Mouse (Mus musculus): ENCODE results near the gene Rassf3. TPM values are rescaled to one million over a fixed set of nuclear protein-coding genes. Genes with fewer than 3 reads are reported as not detected.

Gene Rassf3
- polyA plus RNA-seq, 1 experiment from 2014 or later: 25.3 TPM

- no peak; the same call in 1 of the 2 replicates for ATAC-seq (ENCODE audit: insufficient number of reproducible peaks, insufficient read depth, low FRiP score, low read depth)
- H3K4me2 ChIP-seq (ENCODE audit: low read length): no peak overlapping the region
- H3K27me3 ChIP-seq (ENCODE audit: control insufficient read depth, insufficient read depth, low read length): no peaks in the 10 kb centered on the region
- WGBS: 59% methylated on average over 7 of the region's 7 CpGs
- peaks cover 0 to 7% of the 10 kb centered on the region in 2 experiments; a peak in 2 of 4 replicates for H3K4me1 ChIP-seq (ENCODE audit: control insufficient read depth in 2 of 2, insufficient read depth in 2 of 2, low read length in 2 of 2)
- H3K36me3 ChIP-seq (ENCODE audit: control insufficient read depth, insufficient read depth, low read length): no peaks in the 10 kb centered on the region
- H3K9ac ChIP-seq (ENCODE audit: low read length): no peak overlapping the region
- no peak overlapping the region for H3K4me3 ChIP-seq (ENCODE audit: control insufficient read depth in 1 of 2, insufficient read depth in 1 of 2, low read depth in 1 of 2, low read length in 2 of 2)
- H3K9me3 ChIP-seq (ENCODE audit: control insufficient read depth, low read length): no peaks in the 10 kb centered on the region
- peak overlapping the region; percentile 34 to 56 for H3K27ac ChIP-seq (replicated peaks in 1 of 2; ENCODE audit: control insufficient read depth in 1 of 2, insufficient read depth in 1 of 2, low read depth in 2 of 2, low read length in 2 of 2)
Observed at GRCm38 (mm10) chr10:121497968-121498367, 21.8 kb upstream of the Rassf3 start.

GRCm38 (mm10) chr10:121496616-121497015 lies 20.5 kb upstream of the Rassf3 start:
- 71% methylated on average over 7 of the region's 7 CpGs for WGBS
- H3K4me2 ChIP-seq (ENCODE audit: low read length): no peak overlapping the region
- no peak; the same call in 1 of the 2 replicates for ATAC-seq (ENCODE audit: insufficient number of reproducible peaks, insufficient read depth, low FRiP score, low read depth)
- H3K27ac ChIP-seq (replicated peaks in 1 of 2; ENCODE audit: control insufficient read depth in 1 of 2, insufficient read depth in 1 of 2, low read depth in 2 of 2, low read length in 2 of 2): no peak overlapping the region
- H3K9me3 ChIP-seq (ENCODE audit: control insufficient read depth, low read length): no peaks in the 10 kb centered on the region
- H3K36me3 ChIP-seq (ENCODE audit: control insufficient read depth, insufficient read depth, low read length): no peaks in the 10 kb centered on the region
- no peak overlapping the region for H3K4me3 ChIP-seq (ENCODE audit: control insufficient read depth in 1 of 2, insufficient read depth in 1 of 2, low read depth in 1 of 2, low read length in 2 of 2)
- no peaks in the 10 kb centered on the region for H3K27me3 ChIP-seq (ENCODE audit: control insufficient read depth, insufficient read depth, low read length)
- H3K4me1 ChIP-seq (ENCODE audit: control insufficient read depth in 2 of 2, insufficient read depth in 2 of 2, low read length in 2 of 2): peaks cover 0 to 7% of the 10 kb centered on the region in 2 experiments; a peak in 2 of 4 replicates
- no peak overlapping the region for H3K9ac ChIP-seq (ENCODE audit: low read length)

GRCm38 (mm10) chr10:121494163-121494425 lies 17.9 kb upstream of the Rassf3 start:
- 78% methylated on average over 2 of the region's 2 CpGs for WGBS
- no peak overlapping the region for H3K9ac ChIP-seq (ENCODE audit: low read length)
- H3K4me2 ChIP-seq (ENCODE audit: low read length): no peak overlapping the region
- H3K27ac ChIP-seq (replicated peaks in 1 of 2; ENCODE audit: control insufficient read depth in 1 of 2, insufficient read depth in 1 of 2, low read depth in 2 of 2, low read length in 2 of 2): no peak overlapping the region
- H3K9me3 ChIP-seq (ENCODE audit: control insufficient read depth, low read length): no peaks in the 10 kb centered on the region
- no peaks in the 10 kb centered on the region for H3K36me3 ChIP-seq (ENCODE audit: control insufficient read depth, insufficient read depth, low read length)
- no peak overlapping the region for H3K4me3 ChIP-seq (ENCODE audit: control insufficient read depth in 1 of 2, insufficient read depth in 1 of 2, low read depth in 1 of 2, low read length in 2 of 2)
- no peak for ATAC-seq (ENCODE audit: insufficient number of reproducible peaks, insufficient read depth, low FRiP score, low read depth)
- peaks cover 4 to 7% of the 10 kb centered on the region in 2 experiments; a peak in 3 of 4 replicates for H3K4me1 ChIP-seq (ENCODE audit: control insufficient read depth in 2 of 2, insufficient read depth in 2 of 2, low read length in 2 of 2)
- no peaks in the 10 kb centered on the region for H3K27me3 ChIP-seq (ENCODE audit: control insufficient read depth, insufficient read depth, low read length)

- H3K9ac ChIP-seq (ENCODE audit: low read length): no peak overlapping the region
- H3K36me3 ChIP-seq (ENCODE audit: control insufficient read depth, insufficient read depth, low read length): no peaks in the 10 kb centered on the region
- no peaks in the 10 kb centered on the region for H3K27me3 ChIP-seq (ENCODE audit: control insufficient read depth, insufficient read depth, low read length)
- H3K9me3 ChIP-seq (ENCODE audit: control insufficient read depth, low read length): no peaks in the 10 kb centered on the region
- no peak for ATAC-seq (ENCODE audit: insufficient number of reproducible peaks, insufficient read depth, low FRiP score, low read depth)
- 66% methylated on average over 9 of the region's 9 CpGs for WGBS
- no peak overlapping the region for H3K27ac ChIP-seq (replicated peaks in 1 of 2; ENCODE audit: control insufficient read depth in 1 of 2, insufficient read depth in 1 of 2, low read depth in 2 of 2, low read length in 2 of 2)
- peaks cover 7 to 8% of the 10 kb centered on the region in 2 experiments; a peak in 3 of 4 replicates for H3K4me1 ChIP-seq (ENCODE audit: control insufficient read depth in 2 of 2, insufficient read depth in 2 of 2, low read length in 2 of 2)
- H3K4me2 ChIP-seq (ENCODE audit: low read length): no peak overlapping the region
- H3K4me3 ChIP-seq (ENCODE audit: control insufficient read depth in 1 of 2, insufficient read depth in 1 of 2, low read depth in 1 of 2, low read length in 2 of 2): no peak overlapping the region
Observed at GRCm38 (mm10) chr10:121493374-121494162, 17.4 kb upstream of the Rassf3 start.

- no peak overlapping the region for H3K27ac ChIP-seq (replicated peaks in 1 of 2; ENCODE audit: control insufficient read depth in 1 of 2, insufficient read depth in 1 of 2, low read depth in 2 of 2, low read length in 2 of 2)
- H3K27me3 ChIP-seq (ENCODE audit: control insufficient read depth, insufficient read depth, low read length): no peaks in the 10 kb centered on the region
- no peak overlapping the region for H3K9ac ChIP-seq (ENCODE audit: low read length)
- H3K4me3 ChIP-seq (ENCODE audit: control insufficient read depth in 1 of 2, insufficient read depth in 1 of 2, low read depth in 1 of 2, low read length in 2 of 2): no peak overlapping the region
- no peak overlapping the region for H3K4me2 ChIP-seq (ENCODE audit: low read length)
- 87% methylated on average over 7 of the region's 7 CpGs for WGBS
- H3K4me1 ChIP-seq (ENCODE audit: control insufficient read depth in 2 of 2, insufficient read depth in 2 of 2, low read length in 2 of 2): peaks cover 3 to 7% of the 10 kb centered on the region in 2 experiments; a peak in 3 of 4 replicates
- no peak for ATAC-seq (ENCODE audit: insufficient number of reproducible peaks, insufficient read depth, low FRiP score, low read depth)
- H3K9me3 ChIP-seq (ENCODE audit: control insufficient read depth, low read length): no peaks in the 10 kb centered on the region
- H3K36me3 ChIP-seq (ENCODE audit: control insufficient read depth, insufficient read depth, low read length): no peaks in the 10 kb centered on the region
Observed at GRCm38 (mm10) chr10:121492608-121493315, 16.6 kb upstream of the Rassf3 start.

GRCm38 (mm10) chr10:121489941-121490340 lies 13.8 kb upstream of the Rassf3 start:
- WGBS: 92% methylated on average over 6 of the region's 6 CpGs
- no peak overlapping the region for H3K4me2 ChIP-seq (ENCODE audit: low read length)
- ATAC-seq (ENCODE audit: insufficient number of reproducible peaks, insufficient read depth, low FRiP score, low read depth): no peak

GRCm38 (mm10) chr10:121488623-121489299 lies 12.6 kb upstream of the Rassf3 start:
- Histone ChIP-seq H3K4me3 (ENCODE audit: control insufficient read depth in 1 of 2, insufficient read depth in 1 of 2, low read depth in 1 of 2, low read length in 2 of 2) (no peak overlapping the region), H3K27me3 (ENCODE audit: control insufficient read depth, insufficient read depth, low read length) (no peaks in the 10 kb centered on the region), H3K9ac (ENCODE audit: low read length) (no peak overlapping the region), H3K36me3 (ENCODE audit: control insufficient read depth, insufficient read depth, low read length) (no peaks in the 10 kb centered on the region), H3K9me3 (ENCODE audit: control insufficient read depth, low read length) (no peaks in the 10 kb centered on the region), H3K4me1 (ENCODE audit: control insufficient read depth in 2 of 2, insufficient read depth in 2 of 2, low read length in 2 of 2) (peaks cover 3 to 7% of the 10 kb centered on the region in 2 experiments; a peak in 3 of 4 replicates), H3K4me2 (ENCODE audit: low read length) (0 out of 2 replicates have a peak overlapping the region, but pooled peaks have one; percentile 16), H3K27ac (replicated peaks in 1 of 2; ENCODE audit: control insufficient read depth in 1 of 2, insufficient read depth in 1 of 2, low read depth in 2 of 2, low read length in 2 of 2) (peak overlapping the region; percentile 35 to 62; a peak in 2 of 4 replicates)
- ATAC-seq (ENCODE audit: insufficient number of reproducible peaks, insufficient read depth, low FRiP score, low read depth): peak; percentile 61
- 63% methylated on average over 14 of the region's 14 CpGs for WGBS

More at GRCm38 (mm10) chr10:121489941-121490340, 13.8 kb upstream of the Rassf3 start:
- peaks cover 3 to 7% of the 10 kb centered on the region in 2 experiments; a peak in 3 of 4 replicates for H3K4me1 ChIP-seq (ENCODE audit: control insufficient read depth in 2 of 2, insufficient read depth in 2 of 2, low read length in 2 of 2)
- H3K36me3 ChIP-seq (ENCODE audit: control insufficient read depth, insufficient read depth, low read length): no peaks in the 10 kb centered on the region
- no peaks in the 10 kb centered on the region for H3K27me3 ChIP-seq (ENCODE audit: control insufficient read depth, insufficient read depth, low read length)
- no peaks in the 10 kb centered on the region for H3K9me3 ChIP-seq (ENCODE audit: control insufficient read depth, low read length)
- H3K4me3 ChIP-seq (ENCODE audit: control insufficient read depth in 1 of 2, insufficient read depth in 1 of 2, low read depth in 1 of 2, low read length in 2 of 2): no peak overlapping the region
- no peak overlapping the region for H3K27ac ChIP-seq (replicated peaks in 1 of 2; ENCODE audit: control insufficient read depth in 1 of 2, insufficient read depth in 1 of 2, low read depth in 2 of 2, low read length in 2 of 2)
- H3K9ac ChIP-seq (ENCODE audit: low read length): no peak overlapping the region

Data from heart, embryonic 14.5 days (tissue).